Mouse (Mus musculus) heart, adult 8-10 months (tissue): ENCODE data around the gene Ift52. TPM values are rescaled to one million over a fixed set of nuclear protein-coding genes. Genes with fewer than 3 reads are reported as not detected.
A peak's percentile ranks its signal among the peaks of the same experiment; 100 is the strongest.
"Not testable (repeated sequence)": the region's sequence is repeated elsewhere in the genome, so short reads cannot be mapped to it uniquely, and the experiment has no call there.

Source experiments
- DNase-seq: peaks from one replicate; pipeline ENCODE4 v3.0.0; 2022; ENCODE audit warnings: low spot score
- total RNA-seq, 4 experiments: library from RNA; stranded (reverse); gene quantifications; 2 replicates each; pipeline ENCODE4 v1.2.4; 2022

Gene Ift52
- total RNA-seq, 4 experiments from 2014 or later, result 19.3 to 25.0 (median 22.8) TPM

DNA sequence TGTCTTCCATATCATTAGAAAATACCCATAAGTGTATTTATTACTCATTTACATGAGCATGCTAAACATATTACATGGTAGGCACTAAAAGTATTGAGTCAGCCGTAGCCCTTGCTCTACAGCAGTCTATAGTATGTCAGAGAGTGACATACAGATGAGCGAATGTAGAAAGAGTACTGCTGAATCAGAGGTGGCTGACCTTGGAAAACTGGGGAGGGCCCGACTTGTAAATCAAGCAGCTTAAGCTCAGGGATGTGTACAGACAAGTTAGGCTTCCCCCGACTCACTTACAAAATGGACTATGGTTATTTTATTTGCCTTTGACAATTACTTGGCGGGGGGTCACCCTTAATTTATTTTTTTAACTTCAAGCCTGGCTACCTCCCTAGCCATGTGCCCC, 14.1 kb downstream of the Ift52 start:
- no peak for DNase-seq

DNA sequence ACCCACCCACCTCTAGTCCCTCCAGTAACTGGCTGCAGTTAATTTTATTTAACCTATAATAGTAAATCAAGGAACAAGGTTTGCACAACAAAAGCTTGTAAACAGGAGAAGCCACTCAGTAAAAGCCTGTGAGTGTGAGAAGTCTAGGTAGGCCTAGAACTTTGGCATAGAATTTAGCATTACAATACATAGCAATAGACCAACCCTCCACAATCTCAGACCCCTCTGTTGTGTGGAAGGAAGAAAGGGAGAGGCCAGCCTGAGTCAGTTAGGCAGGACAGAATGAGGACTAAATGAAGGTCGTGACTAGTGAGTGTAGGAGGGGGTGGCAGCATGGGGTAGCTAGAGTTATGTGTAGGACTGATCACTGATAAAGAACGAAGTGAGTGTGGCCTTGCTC, 14.6 kb downstream of the Ift52 start:
- no peak for DNase-seq

DNA sequence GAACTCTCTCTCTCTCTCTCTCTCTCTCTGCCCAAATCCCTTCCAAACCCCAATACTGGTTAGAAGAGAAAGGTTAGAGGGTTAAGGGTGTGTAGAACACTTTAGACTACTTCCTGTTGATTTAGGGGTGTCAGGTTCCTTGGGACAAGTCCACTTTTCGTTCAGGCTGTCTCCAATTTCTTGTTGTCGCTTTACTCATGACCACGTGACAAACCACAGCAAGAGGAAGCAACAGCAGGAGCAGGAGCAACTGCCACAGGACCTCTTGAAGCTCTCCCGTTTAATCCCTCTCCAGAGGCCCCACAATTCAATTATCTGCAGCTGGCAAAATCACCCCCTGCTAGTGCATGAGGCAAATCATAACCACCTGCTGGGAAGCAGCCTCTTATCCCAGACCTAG, 15.5 kb downstream of the Ift52 start:
- no peak for DNase-seq

DNA sequence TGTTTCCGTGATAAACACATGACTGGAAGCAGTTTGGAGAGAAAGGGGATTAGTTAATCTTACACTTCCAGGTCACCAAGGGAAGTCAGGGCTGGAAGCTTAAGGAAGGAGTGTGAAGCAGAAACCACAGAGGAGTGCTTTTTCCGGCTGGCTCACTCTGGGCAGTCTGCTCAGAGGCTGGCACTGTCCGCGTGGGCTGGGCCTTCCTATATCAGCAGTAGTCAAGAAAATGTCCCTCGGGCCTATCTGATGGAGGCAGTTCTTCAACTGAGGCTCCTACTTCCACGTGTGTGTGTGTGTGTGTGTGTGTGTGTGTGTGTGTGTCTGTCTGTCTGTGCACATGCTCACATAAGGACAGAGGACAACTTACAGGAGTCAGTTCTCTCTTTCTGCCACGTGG, 22.8 kb downstream of the Ift52 start:
- DNase-seq, result no peak

DNA sequence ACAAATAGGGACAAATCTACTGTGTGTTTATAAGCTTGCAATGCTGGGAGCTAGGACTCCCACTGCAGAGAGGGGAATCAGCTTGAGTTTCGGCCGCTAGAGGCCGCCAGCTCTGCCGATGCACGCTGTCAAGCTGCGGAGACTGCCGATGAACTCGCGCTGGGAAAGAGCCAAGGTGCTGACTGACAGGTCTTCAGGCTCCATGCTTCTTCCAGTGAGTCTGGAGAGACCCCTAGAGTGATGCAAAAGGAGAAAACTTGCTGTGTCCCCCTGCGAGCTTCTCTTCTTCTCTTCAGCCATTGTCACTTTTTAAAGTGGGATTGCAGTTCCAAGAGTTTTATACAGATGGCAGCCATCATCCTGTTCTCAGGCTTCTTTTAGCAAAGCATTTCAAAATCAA, 31.0 kb downstream of the Ift52 start:
- DNase-seq, result peak; percentile 53

DNA sequence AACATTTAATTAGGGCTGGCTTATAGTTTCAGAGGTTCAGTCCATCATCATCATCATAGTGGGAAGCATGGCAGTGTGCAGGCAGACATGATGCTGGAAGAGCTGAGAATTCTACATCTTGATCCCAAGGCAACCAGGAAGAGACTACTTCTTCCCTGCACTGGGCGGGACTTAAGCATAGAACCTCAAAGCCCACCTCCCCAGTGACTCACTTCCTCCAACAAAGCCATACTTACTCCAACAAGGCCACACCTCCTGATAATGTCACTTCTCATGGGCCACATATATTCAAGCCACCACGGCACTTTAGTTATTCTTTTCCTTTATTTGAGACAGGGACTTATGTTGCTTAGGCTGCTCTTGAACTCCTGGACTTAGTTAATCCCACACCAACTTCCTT, 32.0 kb downstream of the Ift52 start:
- DNase-seq, result no peak

DNA sequence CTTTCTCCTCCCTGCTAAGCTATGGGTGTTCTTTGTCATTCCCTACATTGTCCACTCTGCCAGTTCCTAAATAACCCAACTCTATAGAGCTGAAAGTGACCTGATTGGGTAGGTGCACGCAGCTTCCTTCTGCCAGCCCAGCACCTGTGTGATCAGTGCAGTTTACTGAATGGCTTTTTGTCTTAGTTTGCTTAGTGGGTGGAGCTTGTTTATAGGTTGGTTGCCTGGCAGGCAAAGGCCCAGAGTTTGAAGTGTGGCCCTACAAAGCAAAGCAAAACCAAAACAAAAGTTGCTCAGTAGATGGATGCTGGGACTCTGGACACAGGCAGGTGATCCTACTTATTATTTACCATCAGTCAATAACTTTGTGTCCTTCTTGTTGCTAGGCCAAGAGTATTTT, 34.5 kb downstream of the Ift52 start:
- DNase-seq, result no peak

DNA sequence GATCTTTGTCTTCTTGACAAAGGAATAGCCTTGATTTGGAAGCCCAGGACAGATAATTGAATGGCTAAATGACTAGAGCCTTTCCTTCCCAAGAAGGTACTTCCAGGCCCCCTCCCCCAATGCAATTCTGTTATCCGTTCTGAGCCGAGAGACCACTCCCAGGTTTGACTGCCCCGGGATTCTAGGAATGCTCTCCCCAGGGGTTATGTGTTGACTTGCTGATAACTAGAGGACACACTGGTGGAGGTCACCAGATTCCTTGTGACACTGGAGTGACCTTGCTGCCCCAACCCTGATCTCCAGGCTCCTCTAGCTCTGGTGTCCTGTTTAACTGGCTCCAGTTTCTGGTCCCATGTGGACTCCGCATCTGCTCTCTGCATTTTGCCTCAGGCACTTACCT, 34.9 kb downstream of the Ift52 start:
- DNase-seq, result no peak

DNA sequence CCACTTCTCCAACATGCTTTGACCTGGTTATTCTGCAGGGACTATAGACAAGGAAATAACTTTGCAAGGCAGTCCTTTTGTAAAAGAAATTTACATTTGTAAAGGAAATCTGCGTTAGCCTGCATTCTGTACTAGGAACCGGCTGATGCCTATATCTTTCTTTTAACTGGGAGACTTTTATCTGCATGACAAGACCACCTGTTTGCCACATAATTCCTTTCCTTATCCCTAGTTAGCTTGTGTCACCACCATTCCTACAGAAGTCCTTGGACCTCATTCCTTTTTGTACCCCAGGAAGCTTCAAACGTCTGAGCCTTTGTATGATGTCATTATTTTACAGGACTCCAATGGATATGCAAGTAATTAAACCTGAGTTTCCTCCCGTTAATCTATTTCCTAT, 35.7 kb downstream of the Ift52 start:
- no peak for DNase-seq

DNA sequence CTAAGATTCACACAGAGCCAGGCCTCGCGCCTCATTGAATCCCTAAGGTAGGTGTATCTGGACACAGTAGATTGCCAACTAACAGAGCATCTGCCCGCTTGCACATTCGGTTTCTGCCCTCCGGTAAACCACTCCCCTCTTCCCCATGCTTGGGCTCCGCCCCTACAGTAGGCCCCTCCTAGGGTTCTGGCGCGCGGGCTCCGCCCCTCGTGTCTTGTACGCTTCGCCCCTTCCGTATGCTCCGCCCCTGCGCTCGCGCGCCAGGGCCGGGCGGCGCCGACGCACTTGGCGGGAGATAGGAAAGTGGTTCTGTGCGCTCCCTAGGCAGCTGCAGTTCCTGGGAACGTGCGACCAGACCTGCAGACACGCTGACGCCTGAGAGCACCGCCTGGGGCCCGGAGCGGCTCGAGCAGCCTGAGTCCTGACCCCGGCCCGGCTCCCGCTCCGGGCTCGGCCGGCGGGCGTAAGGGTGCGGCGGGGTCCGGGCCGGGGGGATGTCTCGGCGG, 37.2 kb downstream of the Ift52 start, which contains the start of gene Mybl2:
Mybl2 (plus strand) TSS at position 353 of the 506 bp plus-strand sequence.
- peak; percentile 87 for DNase-seq

DNA sequence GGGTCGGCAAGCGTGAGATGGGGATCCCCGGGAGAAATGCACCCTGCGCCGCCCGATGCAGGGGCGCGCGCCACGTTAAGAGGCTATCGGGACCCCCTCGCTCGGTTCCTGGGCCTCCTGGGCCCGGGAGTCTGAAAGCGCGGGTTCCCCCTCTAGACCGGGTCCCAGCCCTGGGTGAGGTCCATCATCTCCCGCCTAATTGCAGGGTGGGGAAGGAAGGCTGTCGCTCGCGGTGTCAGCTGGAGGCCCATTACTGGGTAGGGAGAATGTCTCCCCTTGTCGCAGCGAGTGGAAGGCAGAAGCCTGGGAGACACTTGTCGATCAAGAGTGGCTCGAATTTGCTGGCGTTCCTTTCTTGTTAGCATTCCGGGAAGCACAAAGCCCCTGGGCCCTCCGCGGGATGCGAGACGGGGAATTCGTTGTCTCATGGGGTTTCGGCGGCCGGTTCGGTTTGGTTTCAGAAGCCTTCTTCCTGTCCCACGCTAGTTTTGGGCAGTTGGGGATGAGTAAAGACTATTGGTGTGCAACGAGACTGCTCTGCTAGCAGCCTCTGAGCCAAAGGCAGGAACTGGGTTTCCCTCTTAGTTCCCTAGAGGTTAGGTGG, 37.8 kb downstream of the Ift52 start:
- no peak for DNase-seq

DNA sequence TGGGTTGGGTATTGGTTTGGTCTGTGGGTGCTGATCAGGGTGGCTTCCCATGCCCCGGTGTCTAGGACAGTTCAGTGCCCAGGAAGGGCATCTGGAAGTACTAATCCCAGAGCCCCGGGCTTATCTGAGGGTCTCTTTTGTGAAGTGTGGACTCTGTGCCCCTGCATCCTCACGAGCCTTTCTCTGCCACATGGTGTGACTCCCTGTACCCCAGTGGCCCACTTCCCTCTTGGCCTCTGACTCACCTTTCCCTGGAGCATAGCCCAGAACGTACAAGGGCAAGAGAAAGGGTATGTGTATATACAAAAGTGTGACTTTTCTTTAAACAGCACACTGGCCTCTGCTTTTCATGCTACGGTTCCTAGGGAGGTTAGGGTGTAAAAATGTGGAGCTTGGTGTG, 38.6 kb downstream of the Ift52 start:
- no peak for DNase-seq

DNA sequence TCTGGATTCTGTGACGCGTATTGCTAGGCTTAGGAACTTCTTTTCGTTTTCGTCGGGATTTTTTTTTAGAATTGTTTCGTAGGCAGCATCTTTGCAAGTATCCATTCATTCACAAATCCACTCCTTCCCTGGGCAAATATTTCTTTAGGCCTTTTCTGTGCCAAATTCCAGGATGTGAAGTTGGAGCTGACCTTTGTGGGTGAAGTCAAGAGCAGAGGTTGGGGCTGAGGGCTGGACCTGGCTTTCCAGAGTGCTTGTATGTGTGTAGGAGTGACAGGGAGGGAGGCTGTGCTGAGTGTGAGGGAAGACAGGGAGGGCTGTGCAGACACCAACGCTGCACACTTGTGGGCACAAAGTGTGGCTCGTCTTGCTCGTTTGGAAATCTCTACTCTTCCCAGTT, 39.4 kb downstream of the Ift52 start:
- DNase-seq, result no peak

DNA sequence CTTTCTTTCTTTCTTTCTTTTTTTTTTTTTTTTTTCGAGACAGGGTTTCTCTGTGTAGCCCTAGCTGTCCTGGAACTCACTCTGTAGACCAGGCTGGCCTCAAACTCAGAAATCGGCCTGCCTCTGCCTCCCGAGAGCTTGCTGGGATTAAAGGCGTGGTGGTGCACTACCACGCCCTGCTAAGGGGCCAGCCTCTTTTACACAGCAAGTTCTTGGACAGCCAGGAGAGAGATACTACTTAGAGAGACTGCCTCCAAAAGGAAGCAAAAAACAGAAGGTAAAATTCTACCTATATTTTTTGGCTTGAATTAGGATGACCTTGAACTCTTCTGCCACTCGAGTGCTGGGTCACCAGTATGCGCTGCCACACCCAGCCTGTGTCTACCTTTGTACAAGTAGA, 41.8 kb downstream of the Ift52 start:
- DNase-seq, result not testable (repeated sequence)

DNA sequence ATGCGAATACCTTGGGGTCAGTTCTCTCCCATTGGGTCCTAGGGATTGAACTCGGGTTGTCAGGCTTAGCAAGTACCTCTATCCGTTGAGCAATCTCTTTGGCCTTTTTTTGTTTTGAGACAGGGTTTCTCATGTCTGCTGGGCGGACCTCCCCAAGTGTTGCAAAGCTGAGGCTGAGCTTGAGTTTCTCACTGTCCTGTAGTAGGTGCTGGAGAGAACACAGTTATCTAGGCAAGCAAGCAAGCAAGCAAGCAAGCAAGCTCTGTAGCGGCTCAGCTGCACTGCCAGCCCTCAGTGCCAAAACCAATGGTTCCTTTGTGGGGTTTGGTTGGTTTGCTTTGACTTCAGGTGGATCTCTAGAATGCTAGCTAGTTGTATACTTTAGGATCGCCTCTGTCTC, 43.5 kb downstream of the Ift52 start:
- no peak for DNase-seq

DNA sequence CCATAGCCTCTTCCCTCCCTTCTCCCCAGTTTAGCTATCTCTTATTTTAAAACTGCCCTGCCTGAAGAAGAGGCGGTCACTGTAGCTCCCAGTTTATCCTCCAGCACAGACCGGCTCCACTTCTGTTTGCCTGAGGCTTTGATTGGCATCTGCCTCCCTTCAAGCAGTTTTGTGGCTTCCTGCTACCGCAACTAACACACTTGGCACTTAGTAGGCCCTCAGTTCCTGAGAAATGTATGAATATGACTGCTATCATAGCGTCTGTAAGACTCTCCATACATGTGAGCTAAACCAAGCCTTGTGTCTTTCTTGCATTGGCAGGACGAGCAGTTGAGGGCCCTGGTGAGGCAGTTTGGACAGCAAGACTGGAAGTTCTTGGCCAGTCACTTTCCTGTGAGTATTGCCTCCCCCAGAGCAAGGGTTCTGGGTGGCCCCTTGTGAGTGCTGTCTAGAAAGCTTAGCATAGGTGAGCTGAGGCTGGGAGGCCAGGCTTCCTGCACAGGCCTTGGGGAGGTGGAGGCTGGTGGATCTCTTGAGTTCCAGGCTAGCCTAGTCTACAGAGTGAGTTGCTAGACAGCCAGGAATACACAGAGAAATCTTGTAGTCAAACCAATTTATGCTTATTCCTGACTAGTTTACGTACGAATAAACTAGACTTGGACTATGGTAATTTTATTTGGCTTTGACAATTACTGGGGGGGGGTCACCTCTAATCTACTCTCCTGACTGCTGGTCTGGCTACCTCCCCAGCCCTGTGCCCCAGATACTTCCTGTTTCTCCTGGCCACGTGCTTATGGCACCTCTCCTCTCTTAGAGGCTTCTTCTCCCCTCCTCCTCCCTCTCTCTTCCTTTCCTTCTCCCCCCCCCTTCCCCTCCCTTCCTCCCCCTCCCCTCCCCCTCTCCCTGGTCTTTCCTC, 44.3 kb downstream of the Ift52 start:
- no peak for DNase-seq

DNA sequence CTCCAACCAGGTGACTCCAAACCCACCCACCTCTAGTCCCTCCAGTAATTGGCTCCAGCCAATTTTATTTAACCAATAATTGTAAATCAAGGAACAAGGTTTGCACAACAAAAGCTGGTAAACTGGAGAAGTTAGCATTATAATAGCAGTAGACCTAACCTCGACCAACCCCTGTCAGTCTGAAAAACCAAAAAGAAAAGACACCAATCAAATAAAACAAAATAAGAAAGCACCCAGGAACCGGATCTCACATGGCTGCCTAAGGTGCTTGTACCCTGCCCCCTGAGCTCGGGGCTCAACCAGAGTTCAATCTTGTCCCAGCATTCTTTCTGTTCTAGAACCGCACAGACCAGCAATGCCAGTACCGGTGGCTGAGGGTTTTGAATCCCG, 45.0 kb downstream of the Ift52 start:
- DNase-seq, result no peak

DNA sequence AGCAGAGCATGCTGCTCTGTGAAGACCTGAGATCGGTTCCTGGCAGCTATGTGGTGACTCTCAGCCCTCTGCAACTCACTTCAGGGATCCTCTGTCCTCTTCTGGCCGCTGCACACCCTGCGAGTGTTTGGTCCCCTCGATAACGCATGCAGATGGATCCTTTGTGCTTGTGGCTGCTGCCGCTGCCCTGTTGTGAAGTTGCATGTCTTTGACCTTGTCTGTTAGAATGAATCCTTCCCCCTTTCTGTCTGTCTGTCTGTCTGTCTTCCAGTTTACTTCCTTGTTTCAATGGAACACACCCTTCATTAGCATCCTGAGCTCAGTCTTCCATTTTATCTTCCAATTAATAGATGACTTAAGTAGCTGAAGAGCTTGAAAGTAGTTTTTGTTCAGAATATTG, 49.2 kb downstream of the Ift52 start:
- DNase-seq, result no peak

DNA sequence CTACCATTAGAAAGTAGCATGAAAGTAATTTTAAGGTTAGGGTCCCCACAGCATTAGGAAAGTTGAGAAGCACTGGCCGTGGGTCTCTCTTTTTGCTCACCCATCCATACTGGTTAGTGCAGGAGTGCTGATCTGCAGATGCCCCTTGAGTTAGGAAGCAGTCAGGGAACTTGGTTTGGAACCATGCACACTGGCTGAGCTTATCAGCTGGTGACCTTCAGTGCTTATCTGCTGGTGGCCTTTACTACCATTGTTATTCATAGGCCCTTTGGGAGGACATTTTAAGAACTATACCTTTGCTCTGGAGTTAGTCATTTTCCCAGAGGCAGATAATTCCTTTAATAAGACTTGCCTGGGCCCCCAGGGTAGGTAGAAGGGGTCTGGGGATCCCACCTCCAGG, 50.1 kb downstream of the Ift52 start:
- no peak for DNase-seq

DNA sequence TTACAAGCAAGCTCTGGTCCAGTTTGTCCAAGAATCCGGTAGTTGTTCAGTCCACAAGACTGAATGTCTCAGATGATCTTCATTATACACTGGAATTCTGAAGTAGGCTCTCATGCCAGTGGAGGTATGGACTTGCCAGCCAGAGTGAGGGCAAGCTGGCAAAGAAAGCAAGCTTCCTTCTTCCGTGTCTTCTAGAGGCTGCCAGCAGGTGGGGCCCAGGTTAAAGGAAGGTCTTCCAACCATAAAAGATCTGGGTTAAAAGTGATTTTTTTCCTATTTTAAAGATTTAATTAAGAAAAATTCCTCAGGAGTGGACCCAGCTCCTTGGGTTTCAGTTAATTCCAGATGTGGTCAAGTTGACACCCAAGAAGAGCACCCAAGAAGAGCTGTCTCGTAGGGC, 53.1 kb downstream of the Ift52 start:
- no peak for DNase-seq

DNA sequence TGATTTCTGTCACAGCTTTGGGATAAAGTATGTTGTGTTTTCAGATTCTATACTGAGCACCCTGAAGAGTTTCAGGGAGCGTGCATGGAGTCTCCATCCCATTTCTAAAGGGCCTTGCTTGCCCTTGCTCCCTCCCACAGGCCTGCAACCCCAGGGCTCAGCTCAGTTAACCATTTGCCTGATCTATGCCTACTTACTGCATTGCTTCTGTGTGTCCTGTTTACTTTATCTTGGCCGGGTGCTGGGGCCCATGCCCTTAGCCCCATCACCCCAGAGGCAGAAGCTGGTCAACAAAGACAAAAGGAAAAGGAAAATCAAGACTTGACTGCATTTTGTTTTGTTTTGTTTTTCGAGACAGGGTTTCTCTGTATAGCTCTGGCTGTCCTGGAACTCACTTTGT, 54.4 kb downstream of the Ift52 start:
- DNase-seq, result no peak

DNA sequence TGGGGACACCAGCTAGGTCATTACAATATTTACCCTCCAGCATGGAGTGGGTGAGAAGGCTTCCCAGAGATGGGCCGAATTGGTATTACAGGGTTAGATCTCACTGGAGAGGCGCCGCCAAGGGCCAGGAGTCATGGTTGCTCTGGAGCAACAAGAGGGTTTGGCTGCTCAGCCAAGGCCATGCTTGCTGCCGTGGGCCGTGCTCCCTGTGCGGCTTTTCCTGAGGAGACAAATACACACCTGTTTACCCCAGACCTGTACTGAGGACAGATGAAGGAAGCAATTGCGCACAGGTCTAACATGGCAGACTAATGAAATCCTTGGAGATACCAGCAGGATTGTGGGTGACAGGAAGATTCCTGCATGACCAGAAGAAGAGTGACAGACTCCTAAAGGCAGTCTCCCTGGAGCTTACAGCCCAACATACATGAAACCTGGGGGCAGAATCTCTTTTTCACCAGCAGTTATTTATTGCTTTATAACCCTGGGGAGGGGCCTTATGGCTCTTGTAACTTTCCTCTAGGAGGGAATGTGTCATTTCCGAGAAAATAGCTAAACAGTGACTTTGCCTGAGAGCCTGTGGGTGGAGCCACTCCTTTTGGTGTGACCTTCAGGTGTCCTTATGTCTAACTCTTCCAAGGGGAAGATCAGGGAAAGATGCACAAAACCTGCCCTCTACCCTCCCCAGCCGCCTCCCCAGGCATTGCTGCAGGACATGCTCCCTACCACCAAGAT, 56.0 kb downstream of the Ift52 start:
- DNase-seq, result no peak
